ENCODE assay signal across 26 mouse cellular contexts in genomic region chr1:172990635-172991009, GRCm38 (mm10). TPM values are rescaled to one million over a fixed set of nuclear protein-coding genes. Genes with fewer than 3 reads are reported as not detected.
DNase-seq lines count a peak whose midpoint lies in the region; ATAC-seq lines count a peak whose summit lies in the region.
"Had no signal": no experiment of that assay in that cellular context is flagged by ENCODE, and none has a peak within 500 bp of the region (broad histone marks: within the 10 kb centered on the region; RNA-seq: fewer than 3 reads in every experiment).

No protein-coding gene starts in this region.

- H3K27ac ChIP-seq in liver, embryonic 11.5 days (ENCODE audit: low read depth, low read length): no peak overlapping the region
- peak overlapping the region; percentile 53; the same call in 1 of the 2 replicates for H3K27ac ChIP-seq in liver, embryonic 15.5 days (replicated peaks)
- H3K27ac ChIP-seq in hindbrain, embryonic 11.5 days (ENCODE audit: low read depth, low read length): no peak overlapping the region
- H3K27ac ChIP-seq: embryonic facial prominence, embryonic 15.5 days; forebrain, embryonic 13.5 days; gastrocnemius, adult 2 months; hindbrain, embryonic 10.5 days had no signal

- no peaks in the 10 kb centered on the region for H3K36me3 ChIP-seq in erythroblast, embryonic 14.5 days (ENCODE audit: control insufficient read depth)
- no peaks in the 10 kb centered on the region for H3K36me3 ChIP-seq in liver, embryonic 11.5 days (ENCODE audit: control insufficient read depth, insufficient read depth, low read length)
- no peaks in the 10 kb centered on the region for H3K36me3 ChIP-seq in liver, embryonic 15.5 days (replicated peaks)
- no peaks in the 10 kb centered on the region for H3K36me3 ChIP-seq in hindbrain, embryonic 11.5 days (ENCODE audit: control insufficient read depth, insufficient read depth, low read length)
- H3K36me3 ChIP-seq: embryonic facial prominence, embryonic 15.5 days; G1E; heart, embryonic 12.5 days; hindbrain, embryonic 10.5 days had no signal

- H3K4me1 ChIP-seq in erythroblast, embryonic 14.5 days (ENCODE audit: control insufficient read depth): no peaks in the 10 kb centered on the region
- H3K4me1 ChIP-seq in liver, embryonic 11.5 days (replicated peaks; ENCODE audit: control insufficient read depth, insufficient read depth, low read length): no peaks in the 10 kb centered on the region
- no peaks in the 10 kb centered on the region for H3K4me1 ChIP-seq in liver, embryonic 15.5 days (replicated peaks)
- H3K4me1 ChIP-seq in hindbrain, embryonic 11.5 days (replicated peaks; ENCODE audit: control insufficient read depth, insufficient read depth, low read length): no peaks in the 10 kb centered on the region
- H3K4me1 ChIP-seq: embryonic facial prominence, embryonic 15.5 days; forebrain, embryonic 13.5 days; heart, embryonic 12.5 days had no signal

- peak overlapping the region; percentile 31 for H3K4me3 ChIP-seq in erythroblast, embryonic 14.5 days (replicated peaks)
- no peak overlapping the region for H3K4me3 ChIP-seq in liver, embryonic 11.5 days (ENCODE audit: low read depth, low read length)
- peak overlapping the region; percentile 36 for H3K4me3 ChIP-seq in liver, embryonic 15.5 days (replicated peaks)
- no peak overlapping the region for H3K4me3 ChIP-seq in hindbrain, embryonic 11.5 days (ENCODE audit: low read depth, low read length)
- H3K4me3 ChIP-seq: embryonic facial prominence, embryonic 15.5 days; forebrain, embryonic 13.5 days; gastrocnemius, adult 2 months; heart, embryonic 12.5 days; hindbrain, embryonic 10.5 days had no signal

- H3K4me2 ChIP-seq in liver, embryonic 11.5 days: peak overlapping the region; percentile 10; the same call in 1 of the 2 replicates
- peak overlapping the region; percentile 29 for H3K4me2 ChIP-seq in liver, embryonic 15.5 days
- no peak overlapping the region for H3K4me2 ChIP-seq in hindbrain, embryonic 11.5 days (replicated peaks; ENCODE audit: low read depth, low read length)
- H3K4me2 ChIP-seq: embryonic facial prominence, embryonic 15.5 days; forebrain, embryonic 13.5 days; heart, embryonic 12.5 days had no signal

- 77% methylated on average over 3 of the region's 3 CpGs for WGBS in liver, embryonic 11.5 days
- 53% methylated on average over 3 of the region's 3 CpGs for whole genome bisulfite sequencing in liver, embryonic 15.5 days (ENCODE audit: insufficient replicate concordance)
- 85% methylated on average over 3 of the region's 3 CpGs for WGBS in hindbrain, embryonic 11.5 days

- H3K27me3 ChIP-seq in erythroblast, embryonic 14.5 days (ENCODE audit: control insufficient read depth): no peaks in the 10 kb centered on the region
- H3K27me3 ChIP-seq in liver, embryonic 11.5 days (replicated peaks; ENCODE audit: control insufficient read depth, insufficient read depth, low read length): no peaks in the 10 kb centered on the region
- H3K27me3 ChIP-seq in liver, embryonic 15.5 days: no peaks in the 10 kb centered on the region
- no peaks in the 10 kb centered on the region for H3K27me3 ChIP-seq in hindbrain, embryonic 11.5 days (ENCODE audit: control insufficient read depth, insufficient read depth, low read length)
- H3K27me3 ChIP-seq: embryonic facial prominence, embryonic 15.5 days; forebrain, embryonic 13.5 days; heart, embryonic 12.5 days had no signal

- peaks cover 2% of the 10 kb centered on the region; the same call in 1 of the 2 replicates for H3K9me3 ChIP-seq in erythroblast, embryonic 14.5 days (ENCODE audit: control insufficient read depth, low read length)
- no peaks in the 10 kb centered on the region for H3K9me3 ChIP-seq in liver, embryonic 11.5 days (ENCODE audit: control insufficient read depth, low read length)
- H3K9me3 ChIP-seq in liver, embryonic 15.5 days (replicated peaks): no peaks in the 10 kb centered on the region
- H3K9me3 ChIP-seq in hindbrain, embryonic 11.5 days (ENCODE audit: control insufficient read depth, low read length): no peaks in the 10 kb centered on the region
- H3K9me3 ChIP-seq: embryonic facial prominence, embryonic 15.5 days; forebrain, embryonic 13.5 days; heart, embryonic 12.5 days; hindbrain, embryonic 10.5 days had no signal

- DNase-seq in liver, embryonic 11.5 days (ENCODE audit: low spot score): no peak
- DNase-seq in right cerebral cortex, postnatal 25 days: no peak
- no peak for DNase-seq in natural killer cell, adult 2 months (ENCODE audit: low spot score in 2 of 2)
- DNase-seq in hindbrain, embryonic 11.5 days (ENCODE audit: low spot score): no peak
- DNase-seq: adrenal gland, adult 8-10 months; adrenal gland, postnatal 36 days; B cell, adult 2 months; cerebellum, adult 2 months; cerebellum, postnatal 10 days; embryo, embryonic 11 days; gastrocnemius, adult 2 months; gastrocnemius, postnatal 25 days had no signal

- no peak overlapping the region for H3K9ac ChIP-seq in liver, embryonic 11.5 days (ENCODE audit: low read depth, low read length)
- no peak overlapping the region for H3K9ac ChIP-seq in liver, embryonic 15.5 days
- no peak overlapping the region for H3K9ac ChIP-seq in hindbrain, embryonic 11.5 days (ENCODE audit: low read depth, low read length)
- H3K9ac ChIP-seq: embryonic facial prominence, embryonic 15.5 days; forebrain, embryonic 13.5 days; heart, embryonic 12.5 days had no signal

- no peak for ATAC-seq in erythroblast, adult 5-6 weeks (replicated peaks; ENCODE audit: low FRiP score, poor library complexity, severe bottlenecking)
- no peak for ATAC-seq in liver, embryonic 11.5 days (replicated peaks; ENCODE audit: low FRiP score)
- ATAC-seq in liver, embryonic 15.5 days (ENCODE audit: insufficient read depth): no peak
- ATAC-seq in hindbrain, embryonic 11.5 days (ENCODE audit: low FRiP score): no peak
- ATAC-seq: CD4-positive, CD25-positive, alpha-beta regulatory T cell, adult 4 months; forebrain, embryonic 13.5 days had no signal

RNA-seq across cellular contexts. Expression of gene Olfr16, which starts 40.4 kb away (rescaled TPM):
- polyA plus RNA-seq in erythroblast, embryonic 14.5 days (2012): not detected in 2 replicates
- not detected in 2 replicates for total RNA-seq in erythroblast, adult 5-6 weeks (2015; ENCODE audit: low replicate concordance)
- not detected in 2 replicates for total RNA-seq in erythroblast, adult 5-6 weeks (2017; ENCODE audit: low replicate concordance)
- polyA plus RNA-seq in liver, embryonic 11.5 days (2014; fragmentation: Nextera tagmentation; extraction: Ambion mirVana): not detected in 2 replicates
- polyA plus RNA-seq in liver, embryonic 15.5 days (2015; fragmentation: Nextera tagmentation; extraction: Ambion mirVana): not detected in 2 replicates
- polyA plus RNA-seq in hindbrain, embryonic 11.5 days (2014; fragmentation: Nextera tagmentation; extraction: Ambion mirVana): not detected in 2 replicates
- total RNA-seq: adrenal gland, adult 8-10 months; adrenal gland, postnatal 36 days; gastrocnemius, adult 2 months; gastrocnemius, postnatal 25 days; granulocyte monocyte progenitor cell, adult 5-6 weeks; heart, adult 8-10 months; heart, postnatal 25 days had no signal
- polyA plus RNA-seq: CD4-positive, CD25-positive, alpha-beta regulatory T cell, adult 4 months; cerebellum, adult 2 months; embryonic facial prominence, embryonic 11.5 days; forebrain, embryonic 13.5 days; G1E; heart, embryonic 12.5 days; heart, embryonic 16.5 days; hindbrain, embryonic 10.5 days had no signal

Comparison
In these comparisons a context has a peak if more than half of its experiments do, and no peak if none do; other contexts are left out.
1. H3K4me3 ChIP-seq: peak in erythroblast, embryonic 14.5 days (single experiment) and liver, embryonic 15.5 days (single experiment); none in liver, embryonic 11.5 days (single experiment) and hindbrain, embryonic 11.5 days (single experiment).